Mouse (Mus musculus) ZHBTc4 (cell line): ENCODE results near the gene Palm.

Experiments used
- DNase-seq: peaks from one replicate; pipeline ENCODE4 v3.0.0-alpha.2; 2011; ENCODE audit warnings: low read depth, low spot score

Gene Palm

DNA sequence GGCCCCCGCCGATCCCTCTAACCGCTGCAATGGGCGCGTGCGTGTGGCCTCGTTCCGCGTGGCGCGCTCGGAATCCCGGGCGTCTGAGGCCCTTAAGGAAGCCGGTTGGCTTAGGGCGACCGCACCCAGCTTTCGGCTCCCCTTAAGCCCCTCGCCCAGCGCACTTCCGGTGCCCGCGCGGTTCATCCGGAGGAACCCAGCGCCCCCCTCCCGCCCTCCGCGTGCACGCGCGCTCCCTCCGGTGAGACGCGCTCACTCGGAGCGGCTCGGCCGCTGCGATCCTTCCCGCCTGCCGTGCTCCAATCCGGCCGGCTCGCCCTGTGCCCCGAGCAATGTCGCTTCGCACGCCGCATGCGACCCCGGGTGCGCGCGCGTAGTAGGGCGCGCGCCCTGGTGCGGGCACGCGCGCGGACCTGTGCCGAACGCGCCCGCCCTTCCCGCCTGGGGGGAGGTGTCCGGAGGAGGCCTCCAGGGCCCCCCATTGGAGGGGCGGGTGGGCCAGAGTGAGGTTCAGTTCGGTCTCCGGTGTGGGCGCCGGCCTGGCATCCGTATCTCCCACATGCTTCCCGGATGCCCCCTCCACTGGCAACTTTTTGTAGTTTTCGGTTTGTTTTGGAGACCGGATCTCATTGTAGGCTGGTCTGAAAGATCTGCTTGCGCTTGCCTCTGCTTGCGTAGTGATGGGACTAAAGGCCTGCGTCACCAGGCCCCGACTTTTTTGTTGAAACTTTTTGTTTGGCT, 61.6 kb downstream of the Palm start:
- DNase-seq: peak; percentile 90

DNA sequence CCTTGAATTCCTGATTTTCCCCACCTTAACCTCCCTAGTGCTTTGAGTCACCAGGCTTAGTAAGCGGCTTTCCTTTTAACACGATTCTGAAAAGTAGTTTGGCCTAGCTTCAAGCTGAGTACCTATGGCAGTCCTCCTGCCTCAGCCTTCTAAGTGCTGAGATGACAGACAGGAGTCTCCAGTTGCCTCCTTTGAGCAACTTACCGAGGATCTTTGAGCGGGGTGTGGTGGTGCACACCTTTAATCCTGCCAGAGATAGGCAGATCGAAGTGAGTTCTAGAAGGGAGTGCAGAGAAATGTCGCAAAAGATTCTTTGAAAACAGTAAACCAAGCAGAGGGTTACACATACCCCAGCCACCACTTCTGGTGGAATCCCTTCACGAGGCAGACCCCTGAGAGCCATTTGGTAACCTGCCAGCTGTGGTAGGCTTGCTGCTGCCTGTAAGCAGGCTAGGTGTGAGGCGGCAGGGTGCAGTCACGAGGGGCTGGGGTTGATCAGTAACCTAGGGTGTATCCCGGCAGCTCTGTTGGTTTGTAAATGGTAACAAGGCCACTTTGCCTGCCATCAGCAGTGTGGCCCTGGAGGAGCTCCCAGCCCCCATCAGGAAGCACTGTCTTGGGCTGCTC, 62.3 kb downstream of the Palm start:
- peak; percentile 79 for DNase-seq

DNA sequence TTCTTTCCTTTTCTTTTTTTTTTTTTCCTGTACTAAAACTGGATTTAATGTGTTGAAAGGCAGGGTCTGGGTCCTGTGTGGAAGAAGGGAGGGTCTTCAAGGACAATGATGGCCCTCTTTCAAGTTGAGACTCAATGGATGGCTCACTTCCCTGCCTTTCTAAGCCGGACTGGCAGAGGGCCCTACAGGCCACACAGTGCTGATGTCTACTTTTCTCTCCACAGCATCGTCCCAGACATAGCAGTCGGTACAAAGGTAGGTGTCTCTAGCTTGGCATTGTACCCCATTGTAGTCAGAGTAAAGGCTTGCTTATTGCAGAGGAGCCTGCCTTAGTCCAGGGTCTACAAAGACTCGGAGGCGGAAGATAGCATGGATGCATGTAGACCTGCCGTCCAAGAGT, 62.9 kb downstream of the Palm start:
- no peak for DNase-seq

DNA sequence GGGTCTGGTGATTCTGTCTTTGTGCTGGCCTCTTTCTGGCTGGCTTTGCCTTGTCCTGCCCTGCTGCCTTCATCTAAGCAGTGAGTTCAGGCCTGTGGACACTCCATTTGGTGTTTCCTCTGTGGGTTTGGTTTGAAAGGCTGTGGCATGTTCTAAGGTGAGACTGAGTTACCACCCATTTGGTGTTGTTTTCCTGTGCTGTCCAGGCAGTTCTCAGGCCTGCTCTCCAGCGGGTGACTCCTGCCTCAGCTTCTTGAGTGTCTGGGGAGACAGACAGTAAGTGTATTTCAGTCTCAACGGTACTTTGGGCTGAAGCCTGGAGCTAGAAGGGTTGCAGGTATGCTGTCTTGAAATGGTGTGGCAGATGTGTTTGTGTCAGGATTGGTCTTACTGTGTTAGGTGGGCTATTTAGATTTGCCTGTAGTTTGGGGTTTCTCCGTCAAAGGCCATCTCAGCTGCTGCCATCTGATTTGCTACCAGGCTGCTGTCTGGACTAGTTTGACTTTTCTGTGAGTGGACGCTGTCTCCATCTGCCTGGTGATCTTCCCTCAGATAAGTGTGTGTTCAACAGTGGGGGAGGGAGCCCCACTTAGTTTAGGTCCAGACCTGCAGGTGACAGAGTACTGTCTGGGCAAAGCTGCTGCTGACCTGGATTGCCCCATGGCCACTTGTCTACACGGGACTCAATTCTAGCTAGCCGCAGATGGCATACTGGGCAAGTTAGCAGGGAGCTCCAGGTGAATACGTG, 63.5 kb downstream of the Palm start:
- DNase-seq: no peak

DNA sequence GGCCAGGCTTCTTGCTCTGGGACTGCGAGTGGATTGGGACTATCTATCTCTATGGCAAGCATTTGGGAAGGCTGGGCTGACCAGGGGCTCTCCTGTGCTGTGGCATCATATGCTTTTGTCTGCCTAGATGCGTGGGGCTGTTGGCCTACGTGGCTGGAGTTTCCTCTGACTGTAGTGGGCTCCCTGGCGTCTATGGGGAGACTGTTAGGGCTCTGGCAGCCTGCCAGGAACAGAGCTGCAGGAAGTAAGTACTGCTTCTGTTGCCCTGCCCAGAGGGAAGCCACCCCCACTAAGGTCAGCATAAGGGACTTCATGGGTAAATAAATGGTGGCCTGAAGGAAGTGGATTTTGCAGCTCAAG, 64.1 kb downstream of the Palm start:
- no peak for DNase-seq

DNA sequence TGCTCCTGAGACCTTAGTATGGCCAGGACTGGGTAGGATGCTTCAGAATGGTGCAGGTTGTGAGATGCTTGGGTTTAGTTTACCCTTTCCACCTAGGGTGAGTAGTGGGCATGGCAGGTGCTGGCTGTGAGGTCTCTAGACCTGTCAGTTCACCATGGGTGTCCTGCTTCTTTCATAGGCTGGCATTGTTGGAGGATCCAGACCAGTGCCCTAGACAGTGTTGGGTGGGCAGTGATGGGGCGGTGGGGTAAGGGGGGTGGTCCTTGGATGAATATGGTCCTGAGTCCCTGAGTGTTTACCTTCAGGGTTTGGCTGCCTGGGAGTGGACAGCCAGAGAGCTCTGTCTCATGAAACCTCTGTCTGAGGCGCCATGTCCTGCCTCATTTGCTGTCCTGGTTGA, 64.5 kb downstream of the Palm start:
- no peak for DNase-seq

DNA sequence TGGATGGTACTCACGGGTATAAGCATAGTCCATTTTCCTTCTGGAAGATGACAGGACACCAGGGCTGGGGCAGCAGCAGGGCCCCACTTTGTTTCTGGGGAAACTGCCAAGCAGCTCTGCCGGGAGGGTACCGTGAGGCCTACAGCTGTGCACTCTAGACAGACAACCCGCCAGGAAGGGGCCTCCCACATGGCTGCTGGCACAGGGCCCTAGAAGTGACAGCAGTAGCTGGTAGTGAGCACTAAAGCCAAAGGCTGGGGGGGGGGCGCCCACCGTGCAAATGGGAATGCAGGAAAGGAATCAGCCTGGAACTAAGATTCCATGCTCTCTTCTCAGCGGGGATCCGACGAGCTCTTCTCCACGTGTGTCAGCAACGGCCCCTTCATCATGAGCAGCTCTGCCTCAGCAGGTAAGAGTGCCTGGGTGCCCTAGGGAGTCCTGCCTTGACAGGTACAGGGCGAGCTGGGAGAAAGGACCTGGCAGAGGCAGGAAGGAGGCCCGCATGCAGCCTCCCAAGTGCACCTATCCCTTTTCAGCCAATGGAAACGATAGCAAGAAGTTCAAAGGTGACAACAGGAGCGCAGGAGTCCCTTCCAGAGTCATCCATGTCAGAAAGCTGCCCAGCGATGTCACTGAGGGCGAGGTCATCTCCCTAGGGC, 65.2 kb downstream of the Palm start:
- DNase-seq: no peak

DNA sequence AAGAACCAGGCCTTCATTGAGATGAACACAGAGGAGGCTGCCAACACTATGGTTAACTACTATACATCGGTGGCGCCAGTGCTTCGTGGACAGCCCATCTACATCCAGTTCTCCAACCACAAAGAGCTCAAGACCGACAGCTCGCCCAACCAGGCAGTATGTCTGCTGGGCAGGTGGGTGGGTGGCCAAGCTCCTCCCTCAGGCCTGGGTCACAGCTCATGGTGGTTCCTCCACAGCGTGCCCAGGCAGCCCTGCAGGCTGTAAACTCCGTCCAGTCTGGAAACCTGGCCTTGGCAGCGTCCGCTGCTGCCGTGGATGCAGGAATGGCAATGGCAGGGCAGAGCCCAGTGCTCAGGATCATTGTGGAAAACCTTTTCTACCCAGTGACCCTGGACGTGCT, 65.7 kb downstream of the Palm start:
- no peak for DNase-seq

DNA sequence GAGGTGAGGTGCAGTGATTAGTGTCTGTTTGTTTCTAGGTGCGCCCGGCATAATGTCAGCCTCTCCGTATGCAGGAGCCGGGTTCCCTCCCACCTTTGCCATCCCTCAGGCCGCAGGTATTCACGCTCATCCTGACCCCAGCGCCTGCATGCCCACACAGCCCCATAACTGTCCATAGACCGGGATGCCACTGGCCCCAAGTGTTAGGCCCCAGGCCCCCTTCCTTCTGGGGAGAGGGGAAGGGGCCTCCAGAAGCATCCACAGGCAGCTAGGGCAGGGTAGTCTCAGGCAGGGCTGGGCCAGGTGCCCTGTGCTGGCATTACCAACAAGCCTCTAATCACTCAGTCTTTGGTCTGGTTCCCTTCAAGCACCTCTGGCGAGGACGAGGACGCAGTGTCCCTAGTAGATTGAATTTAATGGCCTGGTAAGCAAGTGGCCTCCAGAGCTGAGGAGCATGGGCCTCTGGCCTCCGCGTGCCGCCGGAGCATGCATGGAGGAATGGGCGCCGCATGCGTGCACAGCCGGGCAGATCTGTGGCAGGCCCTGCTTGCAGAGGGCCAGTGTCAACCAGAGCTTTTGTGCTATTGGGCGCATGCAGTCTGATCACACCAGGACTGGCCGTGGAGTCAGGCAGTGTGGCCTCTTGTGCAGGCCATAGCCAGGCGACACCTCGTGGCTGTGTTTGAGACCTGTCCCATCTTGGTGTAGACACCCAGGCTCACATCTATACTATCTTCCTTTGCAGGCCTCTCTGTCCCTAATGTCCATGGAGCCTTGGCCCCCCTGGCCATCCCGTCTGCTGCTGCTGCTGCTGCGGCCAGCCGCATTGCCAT, 66.9 kb downstream of the Palm start:
- no peak for DNase-seq

DNA sequence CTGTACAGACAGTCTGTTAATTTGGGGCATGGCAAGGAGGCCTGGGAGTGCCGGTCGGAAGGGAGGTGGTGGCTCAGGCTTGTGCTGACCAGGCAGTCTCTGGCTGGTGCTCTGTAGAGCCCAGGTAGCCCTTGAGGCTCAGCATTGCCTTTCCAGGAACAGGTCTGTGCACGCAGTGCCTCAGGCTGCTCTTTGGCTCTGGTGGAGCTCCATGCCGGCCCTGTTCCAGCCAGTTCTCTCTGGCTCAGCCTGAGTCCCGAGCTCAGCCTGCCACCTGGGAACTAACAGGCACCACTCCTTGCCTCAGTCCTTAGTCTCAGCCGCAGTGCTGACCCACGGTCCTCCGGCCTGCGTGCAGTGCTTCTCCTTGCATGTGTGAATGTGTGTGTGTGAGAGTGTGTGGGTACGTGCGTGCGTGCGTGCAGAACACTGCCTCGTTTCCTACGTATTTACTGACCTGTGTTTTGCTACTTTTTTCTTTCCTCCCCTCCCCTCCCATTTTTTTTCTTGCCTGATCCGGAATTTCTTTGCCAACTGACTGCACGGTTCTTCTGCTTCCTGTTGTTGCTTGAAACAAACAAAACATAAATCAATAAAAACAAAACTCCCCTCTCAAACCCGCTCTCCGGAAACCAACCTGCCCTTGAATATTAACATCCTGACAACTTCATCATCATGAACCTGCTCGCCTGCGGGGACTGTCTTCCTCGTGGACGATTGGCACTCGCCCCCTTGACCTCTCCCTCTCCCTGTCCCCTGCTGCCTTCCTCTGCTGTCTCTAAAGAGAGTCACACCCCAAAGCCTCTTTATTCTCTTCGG, 68.1 kb downstream of the Palm start:
- peak; percentile 91 for DNase-seq

DNA sequence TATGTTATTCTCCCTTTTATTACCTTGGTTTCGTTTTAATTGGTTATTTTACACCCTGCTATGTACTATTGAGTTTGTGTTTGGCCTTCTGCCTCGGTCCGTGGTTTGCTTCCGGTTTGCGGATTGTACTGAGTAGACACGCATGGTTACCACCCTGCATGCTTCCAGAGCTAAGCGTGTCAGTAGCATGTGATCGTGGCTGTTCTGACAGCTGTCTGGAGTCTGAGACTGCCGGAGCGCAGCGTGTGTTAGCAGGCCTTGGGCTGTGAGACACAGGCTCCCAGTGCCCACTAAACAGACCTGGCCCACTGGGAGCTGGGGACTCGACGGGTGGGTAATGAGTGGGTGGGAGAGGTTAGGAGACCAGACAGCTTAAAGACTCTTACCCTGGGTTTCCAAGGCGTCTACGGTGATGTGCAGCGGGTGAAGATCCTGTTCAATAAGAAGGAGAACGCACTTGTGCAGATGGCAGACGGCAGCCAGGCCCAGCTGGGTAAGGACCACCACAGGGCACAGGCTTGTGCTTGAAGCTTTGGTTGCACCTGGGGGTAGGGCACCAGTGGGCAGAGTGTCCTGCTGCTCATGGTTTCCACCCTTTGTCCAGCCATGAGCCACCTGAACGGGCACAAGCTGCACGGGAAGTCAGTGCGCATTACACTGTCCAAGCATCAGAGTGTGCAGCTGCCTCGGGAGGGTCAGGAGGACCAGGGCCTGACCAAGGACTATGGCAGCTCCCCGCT, 68.8 kb downstream of the Palm start:
- no peak for DNase-seq

DNA sequence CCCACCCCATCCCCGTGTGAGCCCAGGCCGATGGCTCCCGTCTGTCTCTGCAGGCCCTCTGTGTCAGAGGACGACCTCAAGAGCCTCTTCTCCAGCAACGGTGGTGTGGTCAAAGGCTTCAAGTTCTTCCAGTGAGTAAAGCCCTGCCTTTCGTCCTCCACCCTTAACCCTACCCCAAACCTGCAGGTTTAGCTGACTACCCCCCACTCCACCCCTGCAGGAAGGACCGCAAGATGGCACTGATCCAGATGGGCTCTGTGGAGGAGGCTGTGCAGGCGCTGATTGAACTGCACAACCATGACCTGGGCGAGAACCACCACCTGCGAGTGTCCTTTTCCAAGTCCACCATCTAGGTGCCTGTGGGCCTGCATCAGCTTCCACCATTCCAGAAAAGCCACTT, 69.6 kb downstream of the Palm start:
- no peak for DNase-seq

DNA sequence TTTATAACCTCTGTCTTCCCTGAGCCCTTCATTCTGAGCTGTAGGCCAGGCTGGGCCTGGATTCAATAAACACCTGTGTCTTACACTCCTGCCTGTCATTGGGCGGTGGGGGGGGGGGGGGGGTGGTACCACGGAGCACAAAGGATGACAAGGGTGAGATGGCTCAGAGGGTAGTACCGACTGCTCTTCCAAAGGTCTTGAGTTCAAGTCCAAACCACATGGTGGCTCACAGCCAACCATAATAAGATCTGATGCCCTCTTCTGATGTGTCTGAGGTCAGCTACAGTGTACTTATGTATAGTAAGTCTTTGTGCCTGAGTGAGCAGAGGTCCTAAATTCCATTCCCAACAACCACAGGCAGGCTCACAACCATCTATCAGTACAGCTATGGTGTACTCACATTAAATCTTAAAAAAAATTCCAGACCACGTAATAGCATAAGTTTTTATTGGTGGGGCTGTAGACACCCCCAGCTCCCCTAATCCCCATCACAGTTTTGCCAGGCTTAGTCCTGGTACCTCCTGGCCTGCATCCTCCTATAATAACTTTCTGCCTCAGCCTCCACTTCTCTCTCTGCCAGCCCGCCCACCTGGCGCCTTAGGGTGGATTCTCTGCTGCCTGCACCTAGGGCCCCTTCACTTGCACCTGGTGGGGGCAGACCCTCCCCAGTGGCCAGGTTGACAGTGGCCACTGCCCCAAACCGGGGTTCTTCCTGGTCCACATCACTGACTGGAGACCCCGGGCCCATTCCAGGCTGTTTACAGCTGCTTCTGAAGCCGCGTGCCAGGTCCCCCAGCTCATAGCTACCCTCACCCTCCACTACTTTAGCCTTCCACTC, 71.2 kb downstream of the Palm start:
- DNase-seq: no peak

DNA sequence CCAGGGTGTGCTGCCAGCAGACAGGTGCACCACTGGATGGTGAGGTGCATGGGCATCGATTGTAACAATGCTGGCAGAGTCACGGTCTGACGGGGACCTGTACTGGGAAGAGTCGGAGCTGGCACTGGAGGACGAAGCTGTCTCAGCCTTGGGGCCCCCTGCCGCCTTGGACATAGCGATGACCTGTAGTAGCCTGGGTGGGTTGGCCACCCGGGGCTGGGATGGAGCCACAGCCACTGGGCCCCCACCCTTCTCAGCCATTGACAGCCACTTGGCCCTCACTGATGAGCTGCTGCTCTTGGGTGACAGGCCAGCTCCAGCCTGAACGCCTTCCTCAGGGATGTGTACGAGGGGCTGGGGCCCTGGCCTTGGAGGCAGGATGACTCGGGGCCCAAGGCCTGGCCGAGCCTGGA, 71.8 kb downstream of the Palm start:
- DNase-seq: no peak

DNA sequence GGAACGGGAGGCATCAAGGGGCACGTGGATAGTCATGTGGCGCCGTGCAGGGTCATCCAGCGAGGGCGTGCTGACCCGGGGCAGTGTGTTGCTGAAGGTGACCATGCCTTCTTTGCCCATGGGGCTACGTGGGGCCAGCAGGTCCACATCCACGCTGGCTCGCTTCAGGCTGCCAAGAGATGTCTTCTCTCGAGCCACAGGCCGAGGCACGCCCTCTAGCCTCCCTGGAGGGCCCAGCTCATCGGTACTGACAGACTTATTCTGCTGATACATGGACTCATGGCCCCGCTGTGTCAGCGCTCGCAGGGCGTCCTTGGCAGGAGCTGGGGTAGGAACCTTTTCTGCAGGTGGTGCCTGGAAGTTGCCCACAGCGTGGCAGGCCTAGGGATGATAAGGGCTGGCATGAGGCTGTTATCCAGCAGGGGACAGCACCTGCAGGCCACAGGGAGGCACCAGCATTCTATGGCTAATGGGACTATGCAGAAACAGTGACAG, 72.5 kb downstream of the Palm start:
- peak; percentile 48 for DNase-seq

DNA sequence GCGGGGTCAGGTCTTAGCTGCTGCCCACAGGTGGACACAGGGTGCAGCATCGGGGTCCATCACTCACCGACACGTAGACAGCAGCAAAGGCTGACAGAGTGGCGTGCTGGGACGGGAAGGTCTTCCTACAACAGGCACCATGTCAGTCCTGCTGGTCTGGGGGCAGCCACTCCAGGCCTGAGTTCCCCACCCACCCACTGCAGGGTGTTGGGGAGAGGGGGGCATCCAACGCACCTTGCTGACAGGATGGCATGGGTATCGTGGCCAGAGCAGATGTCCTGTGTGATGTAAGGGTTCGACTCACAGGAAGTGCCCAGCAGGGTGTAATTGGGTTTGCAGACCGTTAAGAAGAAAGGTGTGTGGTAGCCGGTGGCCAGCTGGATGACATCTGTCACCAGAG, 73.2 kb downstream of the Palm start:
- no peak for DNase-seq
